Mouse (Mus musculus) lung, embryonic 14.5 days (tissue): Measurements from ENCODE around the gene 1700014D04Rik. TPM values are rescaled to one million over a fixed set of nuclear protein-coding genes. Genes with fewer than 3 reads are reported as not detected.
"Not testable (repeated sequence)": the region's sequence is repeated elsewhere in the genome, so short reads cannot be mapped to it uniquely, and the experiment has no call there.

ENCODE experiments used
- ATAC-seq: fragments of 200-750 bp; cut with Nextera tagmentation; 2 replicates; pipeline ENCODE4 v1.8.0; 2017; ENCODE audit warnings: mild to moderate bottlenecking, moderate TSS enrichment, moderate library complexity; ENCODE audit not compliant: insufficient read depth
- DNase-seq: peaks from one replicate; pipeline ENCODE4 v3.0.0-alpha.2; 2015
- H3K27ac ChIP-seq: fragments of 300-500 bp; sonication (generic); 2 replicates; pipeline ENCODE4 v1.5.1; 2014; ENCODE audit warnings: low read depth, mild to moderate bottlenecking, moderate library complexity
- H3K27me3 ChIP-seq: fragments of 300-500 bp; sonication (generic); 2 replicates; pipeline ENCODE4 v1.6.1; 2014; ENCODE audit warnings: low read length, control low read depth; ENCODE audit not compliant: insufficient read depth
- H3K36me3 ChIP-seq: fragments of 300-500 bp; sonication (generic); 2 replicates; pipeline ENCODE4 v1.6.1; 2014; ENCODE audit warnings: control low read depth; ENCODE audit not compliant: insufficient read depth
- H3K4me1 ChIP-seq: fragments of 300-500 bp; sonication (generic); 2 replicates; pipeline ENCODE4 v1.6.1; 2014; ENCODE audit warnings: antibody characterized with exemption, control low read depth; ENCODE audit not compliant: insufficient read depth
- H3K4me2 ChIP-seq: fragments of 300-500 bp; sonication (generic); 2 replicates; pipeline ENCODE4 v1.6.1; 2014; ENCODE audit warnings: mild to moderate bottlenecking
- H3K4me3 ChIP-seq: fragments of 300-500 bp; sonication (generic); 2 replicates; pipeline ENCODE4 v1.5.1; 2014; ENCODE audit warnings: low read depth, low read length
- H3K9ac ChIP-seq: fragments of 300-500 bp; sonication (generic); 2 replicates; pipeline ENCODE4 v1.6.1; 2014
- H3K9me3 ChIP-seq: fragments of 300-500 bp; sonication (generic); 2 replicates; pipeline ENCODE4 v1.6.1; 2016; ENCODE audit warnings: low read depth, low read length, control low read depth
- CTCF ChIP-seq: IDR thresholded peaks from 2 replicates; pipeline ENCODE4 v1.5.1; 2016; ENCODE audit warnings: antibody characterized with exemption, low read depth
- WGBS: fragments of 180-500 bp; shearing (Covaris S2); extraction: QIAGEN DNeasy Blood & Tissue Kit; methylation state at CpG from one replicate; pipeline ENCODE4 v1.1.7; 2014; 5-methylcytosine and 5-hydroxymethylcytosine counted together
- polyA plus RNA-seq: library from polyadenylated mRNA; unstranded; fragments of >200 nt; fragmentation: Nextera tagmentation; extraction: Ambion mirVana; gene quantifications from 2 replicates; pipeline ENCODE4 v1.2.1, GENCODE M21; 2014

1700014D04Rik gene
- polyA plus RNA-seq, 1 experiment from 2014 or later: 0.24 TPM

GRCm38 (mm10) chr13:59719475-59719874 lies 27.1 kb downstream of the 1700014D04Rik start:
- Histone ChIP-seq H3K9me3 (no peaks in the 10 kb centered on the region), H3K4me1 (no peaks in the 10 kb centered on the region), H3K9ac (no peak overlapping the region), H3K27ac (no peak overlapping the region), H3K4me2 (no peak overlapping the region), H3K4me3 (no peak overlapping the region), H3K36me3 (no peaks in the 10 kb centered on the region), H3K27me3 (no peaks in the 10 kb centered on the region)
- ATAC-seq (no peak), DNase-seq (no peak)
- TF ChIP-seq CTCF: no peak
- WGBS: 89% methylated on average over 1 of the region's 1 CpGs

DNA sequence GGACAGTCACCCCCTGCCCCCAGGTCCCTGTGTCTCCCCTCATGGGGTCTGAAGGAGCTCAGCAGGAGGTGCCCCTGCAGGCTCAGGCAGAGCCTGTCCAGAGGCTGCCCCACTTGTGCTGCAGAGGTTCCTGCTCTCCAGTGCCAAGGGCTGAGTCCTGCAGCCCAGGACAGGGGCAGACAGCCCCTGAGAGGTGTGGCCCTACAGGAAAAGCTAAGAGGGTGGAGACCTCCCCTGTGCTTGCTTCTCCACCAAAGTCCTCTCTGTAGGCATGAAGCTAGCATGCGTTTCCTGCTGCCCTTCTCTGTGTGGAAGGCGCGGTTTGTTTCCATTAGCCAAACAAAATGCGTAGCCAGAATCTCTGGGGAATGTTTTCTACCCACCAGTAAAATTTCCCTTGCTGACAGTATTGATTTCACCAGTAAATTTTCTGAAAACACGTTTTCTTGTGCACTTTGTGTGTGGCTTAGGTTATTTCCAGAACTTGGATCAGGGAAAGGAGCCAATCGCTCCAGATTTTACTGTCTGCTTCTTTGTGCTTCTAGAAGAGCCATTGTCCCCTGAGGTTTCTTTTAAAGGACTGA lies 27.6 kb downstream of the 1700014D04Rik start:
- not testable (repeated sequence) for H3K36me3 ChIP-seq, H3K4me3 ChIP-seq, H3K4me1 ChIP-seq, H3K27ac ChIP-seq, H3K27me3 ChIP-seq, H3K9ac ChIP-seq, H3K4me2 ChIP-seq, H3K9me3 ChIP-seq
- DNase-seq (peak; percentile 33), ATAC-seq (peak; percentile 44; the same call in 1 of the 2 replicates)
- WGBS: 37% methylated on average over 6 of the region's 6 CpGs

- Histone ChIP-seq H3K4me2 (no peak overlapping the region), H3K4me1 (no peaks in the 10 kb centered on the region), H3K9me3 (no peaks in the 10 kb centered on the region), H3K27me3 (no peaks in the 10 kb centered on the region), H3K4me3 (no peak overlapping the region), H3K36me3 (no peaks in the 10 kb centered on the region), H3K9ac (no peak overlapping the region), H3K27ac (no peak overlapping the region)
- TF ChIP-seq CTCF: no peak
- no peak for DNase-seq
- no peak for ATAC-seq
- WGBS: 31% methylated on average over 3 of the region's 3 CpGs
Observed at GRCm38 (mm10) chr13:59713710-59714109, 32.8 kb downstream of the 1700014D04Rik start.

DNA sequence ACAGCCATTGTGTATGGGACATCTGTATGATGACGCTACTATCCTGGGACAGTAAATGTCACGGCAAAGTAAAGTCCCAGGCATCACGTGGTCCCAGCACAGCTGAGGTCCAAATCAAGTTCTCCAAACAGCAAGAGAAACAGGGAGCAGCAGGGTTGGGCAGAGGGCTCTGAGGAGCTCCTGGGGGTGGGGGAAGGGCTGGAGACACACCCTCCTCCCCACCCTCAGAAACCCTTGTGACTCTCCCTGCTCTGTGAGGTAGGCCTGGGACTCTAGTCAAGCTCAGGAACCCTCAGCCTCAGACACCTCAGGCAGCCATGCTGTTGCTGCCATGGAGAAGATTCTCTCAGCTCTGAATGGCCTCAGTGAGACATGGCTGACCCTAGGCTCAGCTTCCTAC lies 34.6 kb downstream of the 1700014D04Rik start, which contains the start of gene Spata31d1b:
Gene Spata31d1b (plus strand): TSS at position 301 of the 400 bp plus-strand sequence.
- H3K27me3 ChIP-seq, H3K4me3 ChIP-seq, H3K9ac ChIP-seq, ATAC-seq, DNase-seq, H3K9me3 ChIP-seq, H3K36me3 ChIP-seq, H3K27ac ChIP-seq, H3K4me1 ChIP-seq, H3K4me2 ChIP-seq: not testable (repeated sequence)
- WGBS: 73% methylated on average over 3 of the region's 3 CpGs

DNA sequence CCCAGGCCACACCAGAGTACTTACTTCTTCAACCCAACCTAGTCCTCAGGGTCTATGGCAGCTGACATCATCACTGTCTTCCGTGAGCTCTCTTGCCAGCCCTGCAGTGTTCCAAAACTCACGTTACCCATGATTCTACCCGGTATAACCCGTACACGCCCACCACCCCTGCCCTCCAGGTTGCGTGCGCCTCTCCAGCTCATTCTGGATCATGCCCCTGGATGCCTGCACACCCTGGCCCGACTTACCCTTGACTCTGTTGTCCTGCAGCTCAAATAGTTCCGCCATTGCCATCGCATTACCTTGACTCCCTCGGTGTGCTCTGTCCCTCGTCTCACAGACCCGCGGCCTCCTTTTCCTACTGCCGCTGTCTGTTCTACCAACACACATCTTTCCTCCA lies 36.3 kb downstream of the 1700014D04Rik start, which contains the start of gene Spata31d1a:
Gene Spata31d1a (minus strand): TSS at position 101 of the 400 bp plus-strand sequence.
- ATAC-seq: no peak
- no peak for TF ChIP-seq CTCF

DNA sequence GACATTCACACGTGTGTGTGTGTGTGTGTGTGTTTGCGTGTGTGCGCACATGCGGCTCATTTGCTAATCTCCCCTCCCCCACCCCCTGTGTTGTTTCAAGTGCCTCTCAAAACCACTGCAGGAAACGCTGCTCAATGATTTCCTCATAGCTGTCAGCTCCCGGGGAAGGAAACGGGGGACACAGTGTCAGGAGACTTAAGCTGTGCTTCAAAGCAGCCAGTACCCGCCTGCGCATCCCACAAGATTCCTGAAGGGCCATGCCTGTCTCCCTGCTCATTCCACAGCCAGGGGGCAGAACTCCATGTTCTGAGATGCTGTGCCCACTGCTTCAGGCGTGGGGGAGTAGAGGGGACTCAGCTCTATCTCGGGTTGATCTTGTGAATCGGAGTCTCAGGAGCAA lies 42.0 kb downstream of the 1700014D04Rik start:
- DNase-seq (peak; percentile 57), ATAC-seq (peak; percentile 58; the same call in 1 of the 2 replicates)
- peak; percentile 60 for TF ChIP-seq CTCF
- no peaks in the 10 kb centered on the region for H3K4me1 ChIP-seq
- no peaks in the 10 kb centered on the region for H3K9me3 ChIP-seq
- H3K4me3 ChIP-seq: no peak overlapping the region
- H3K27ac ChIP-seq: no peak overlapping the region
- WGBS: 35% methylated on average over 12 of the region's 12 CpGs
- H3K4me2 ChIP-seq: no peak overlapping the region; the same call in 1 of the 2 replicates
- no peaks in the 10 kb centered on the region for H3K36me3 ChIP-seq
- H3K27me3 ChIP-seq: no peaks in the 10 kb centered on the region
- no peak overlapping the region for H3K9ac ChIP-seq

More for the DNA sequence above, 36.3 kb downstream of the 1700014D04Rik start, which contains the start of gene Spata31d1a:
- no peak within 1 kb of the TSS for H3K9ac ChIP-seq
- no peak within 1 kb of the TSS for H3K4me2 ChIP-seq
- DNase-seq: no peak
- H3K27ac ChIP-seq: no peak within 1 kb of the TSS
- H3K4me1 ChIP-seq: no peaks in the 10 kb centered on the region
- no peaks in the 10 kb centered on the region for H3K27me3 ChIP-seq
- H3K9me3 ChIP-seq: no peaks in the 10 kb centered on the region
- H3K36me3 ChIP-seq: no peaks in the 10 kb centered on the region
- 88% methylated on average over 15 of the region's 15 CpGs for WGBS
- H3K4me3 ChIP-seq: no peak within 1 kb of the TSS

DNA sequence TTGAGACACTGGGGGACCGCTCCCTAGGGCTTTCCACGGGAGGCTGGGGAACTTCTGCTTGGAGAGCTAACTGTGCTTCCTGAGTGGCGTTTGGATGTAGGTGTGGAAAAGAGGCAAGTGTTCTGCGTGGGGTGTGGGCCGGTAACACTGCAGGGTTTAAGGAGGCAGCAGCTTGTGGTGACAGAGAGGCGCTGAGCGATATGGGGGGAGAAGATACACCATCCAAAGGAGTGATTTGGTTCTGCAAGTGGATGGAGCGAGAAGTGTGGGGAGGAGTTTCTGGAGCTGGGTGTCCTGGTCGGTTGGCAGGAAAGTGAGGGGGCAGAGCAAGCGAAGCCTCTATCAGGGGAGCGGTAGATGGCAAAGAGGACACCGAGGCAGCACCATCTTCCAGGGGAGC lies 43.0 kb downstream of the 1700014D04Rik start:
- H3K36me3 ChIP-seq: no peaks in the 10 kb centered on the region
- no peak for DNase-seq
- no peak overlapping the region for H3K27ac ChIP-seq
- ATAC-seq: no peak
- TF ChIP-seq CTCF: no peak
- no peaks in the 10 kb centered on the region for H3K9me3 ChIP-seq
- H3K4me1 ChIP-seq: no peaks in the 10 kb centered on the region
- WGBS: 85% methylated on average over 12 of the region's 12 CpGs
- H3K27me3 ChIP-seq: no peaks in the 10 kb centered on the region
- no peak overlapping the region for H3K4me3 ChIP-seq
- H3K9ac ChIP-seq: no peak overlapping the region
- H3K4me2 ChIP-seq: no peak overlapping the region

GRCm38 (mm10) chr13:59700137-59700536 lies 46.4 kb downstream of the 1700014D04Rik start:
- not testable (repeated sequence) for DNase-seq, H3K4me1 ChIP-seq, H3K9ac ChIP-seq, H3K9me3 ChIP-seq, H3K4me3 ChIP-seq, H3K4me2 ChIP-seq, ATAC-seq, H3K27me3 ChIP-seq, H3K36me3 ChIP-seq, H3K27ac ChIP-seq
- 71% methylated on average over 1 of the region's 1 CpGs for WGBS
